Mouse (Mus musculus) CD4-positive, CD25-positive, alpha-beta regulatory T cell, adult 2 months (primary cell): ENCODE results near the gene Cspg4.
A peak's percentile ranks its signal among the peaks of the same experiment; 100 is the strongest.

Experiments
- DNase-seq: peaks from one replicate; pipeline ENCODE4 v3.0.0-alpha.2; 2012; ENCODE audit warnings: low read depth, low spot score

Gene Cspg4

GRCm38 (mm10) chr9:56864832-56865231, at the start of gene Cspg4:
Cspg4 (plus strand) TSS chr9:56865033.
- no peak for DNase-seq

- peak; percentile 10 for DNase-seq
These were observed 39.9 kb upstream of the Cspg4 start for GRCm38 (mm10) chr9:56824900-56825299.

DNA sequence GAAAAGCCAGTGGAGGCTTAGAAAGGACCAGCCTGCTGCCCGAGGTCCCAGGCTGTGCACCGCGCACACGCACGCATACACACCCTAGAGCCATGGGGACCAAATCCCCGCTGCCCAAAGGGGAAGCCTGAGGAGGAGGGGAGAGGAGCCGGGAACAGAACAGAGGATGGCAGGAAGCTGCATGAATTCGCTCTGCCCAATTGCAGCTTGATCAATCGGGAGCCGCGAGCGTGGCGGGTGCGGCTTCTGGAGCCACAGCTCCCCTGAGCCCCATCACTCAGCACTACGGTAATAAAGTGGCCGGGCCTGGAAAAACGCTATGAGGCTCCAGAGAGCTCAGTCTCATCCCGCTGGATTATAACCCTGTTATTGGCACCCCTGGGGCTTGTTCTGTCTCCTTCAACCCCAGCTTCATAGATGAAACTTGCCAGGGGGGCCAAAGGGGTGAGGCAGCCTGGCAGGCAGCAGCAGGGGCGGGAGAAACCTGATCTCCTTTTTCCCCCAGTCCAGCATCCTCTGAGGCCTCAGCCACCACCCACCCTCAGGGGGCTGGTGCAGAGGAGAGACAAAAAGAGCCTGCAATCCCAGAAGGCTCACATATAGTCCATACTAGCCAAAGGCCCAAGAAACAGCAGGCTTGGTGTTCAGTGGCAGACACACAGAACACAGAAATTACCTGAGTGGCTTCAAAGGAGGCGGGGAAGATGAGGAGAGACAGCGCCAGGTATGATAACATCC, 39.2 kb upstream of the Cspg4 start:
- no peak for DNase-seq

- no peak for DNase-seq
These were observed 36.7 kb upstream of the Cspg4 start for GRCm38 (mm10) chr9:56828146-56828545.

GRCm38 (mm10) chr9:56828841-56829240, 36.0 kb upstream of the Cspg4 start:
- no peak for DNase-seq

- no peak for DNase-seq
These were observed 34.7 kb upstream of the Cspg4 start for GRCm38 (mm10) chr9:56830162-56830561.

- DNase-seq: no peak
These were observed 32.9 kb upstream of the Cspg4 start for GRCm38 (mm10) chr9:56831904-56832303.

GRCm38 (mm10) chr9:56832900-56833299, 31.9 kb upstream of the Cspg4 start:
- DNase-seq: no peak

- DNase-seq: no peak
These were observed 29.7 kb upstream of the Cspg4 start for GRCm38 (mm10) chr9:56835152-56835551.

GRCm38 (mm10) chr9:56840721-56841120, 24.1 kb upstream of the Cspg4 start:
- DNase-seq: no peak

DNA sequence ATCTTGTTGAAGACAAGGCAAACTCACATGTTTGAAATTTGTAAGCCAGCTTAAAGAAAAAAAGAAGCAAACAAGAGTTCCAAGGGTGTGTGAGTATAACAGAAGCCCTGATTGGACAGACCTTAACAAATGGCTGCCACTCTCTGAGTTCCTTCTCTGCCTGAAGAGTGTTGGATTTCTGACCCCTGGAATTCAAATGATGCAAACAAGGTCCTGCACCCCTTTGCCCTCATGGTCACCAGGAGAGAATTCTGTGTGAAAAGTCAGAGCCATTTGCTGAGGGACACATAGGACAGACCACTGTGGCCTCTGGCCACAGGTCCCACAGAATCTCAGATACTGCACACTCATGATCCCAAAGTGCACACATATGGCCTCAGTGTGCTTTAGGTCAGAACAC, 23.0 kb upstream of the Cspg4 start:
- DNase-seq: no peak

DNA sequence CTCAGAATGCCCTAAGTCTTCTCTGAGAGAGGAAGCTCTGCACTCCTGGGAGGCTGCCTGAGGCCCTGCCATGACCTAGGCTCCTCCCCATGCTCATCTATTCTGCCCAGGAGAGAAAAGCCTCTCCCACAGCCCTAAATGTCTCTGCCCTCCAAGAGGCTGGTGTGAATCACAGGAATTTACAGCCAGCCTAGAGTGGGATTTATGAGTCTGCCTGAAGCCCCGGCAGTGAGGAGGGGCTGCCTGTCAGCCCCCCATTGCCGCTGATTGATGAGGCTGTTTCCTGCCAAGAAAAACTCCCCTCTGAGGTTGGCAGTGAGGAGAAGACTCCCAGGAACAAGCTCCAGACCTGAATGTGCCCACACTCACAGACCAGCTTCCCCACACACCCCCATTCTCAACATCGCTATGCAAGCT, 22.5 kb upstream of the Cspg4 start:
- no peak for DNase-seq

DNA sequence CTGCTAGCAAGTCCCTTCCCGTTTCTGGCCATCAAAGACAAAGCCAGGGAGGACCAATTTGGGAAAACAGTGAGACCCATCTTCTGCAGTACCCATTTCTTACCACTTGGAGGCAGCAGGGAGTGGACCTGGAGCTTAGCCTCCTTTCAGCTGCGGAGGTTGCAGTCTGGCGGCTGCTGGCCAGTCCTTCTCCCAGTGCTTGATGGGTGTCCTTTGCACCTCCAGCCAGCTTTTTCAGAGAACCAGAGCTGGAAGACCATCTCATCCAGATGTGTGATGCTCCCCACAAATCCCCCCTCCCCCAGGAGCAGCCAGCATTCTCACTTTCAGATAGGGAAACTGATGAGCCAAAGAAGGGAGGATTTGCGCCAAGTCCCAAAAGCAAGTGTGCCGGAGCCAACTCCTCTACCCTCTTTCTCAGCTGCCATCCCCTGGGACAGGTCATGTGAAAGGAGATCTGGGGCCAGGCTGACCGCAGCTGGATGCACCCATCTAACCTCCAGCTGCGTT, 21.1 kb upstream of the Cspg4 start:
- peak; percentile 54 for DNase-seq

DNA sequence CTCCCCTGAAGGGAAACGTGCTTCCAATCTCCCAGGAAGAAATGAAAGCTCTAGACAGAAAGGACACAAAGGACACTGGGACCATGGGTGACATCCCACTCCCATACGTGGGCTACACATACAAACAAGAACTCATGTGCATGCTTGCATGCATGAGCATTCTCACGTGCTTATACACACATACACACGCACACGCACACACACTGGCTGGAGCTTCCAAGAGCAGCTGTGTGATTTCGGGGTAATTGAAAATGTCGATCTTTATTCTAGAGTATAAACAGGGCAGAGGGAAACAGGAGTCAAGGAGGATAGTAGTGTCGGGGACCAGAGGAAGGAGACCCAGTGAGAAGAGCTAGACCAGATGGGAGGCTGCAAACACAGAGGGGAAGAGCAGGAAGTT, 20.2 kb upstream of the Cspg4 start:
- DNase-seq: no peak

DNA sequence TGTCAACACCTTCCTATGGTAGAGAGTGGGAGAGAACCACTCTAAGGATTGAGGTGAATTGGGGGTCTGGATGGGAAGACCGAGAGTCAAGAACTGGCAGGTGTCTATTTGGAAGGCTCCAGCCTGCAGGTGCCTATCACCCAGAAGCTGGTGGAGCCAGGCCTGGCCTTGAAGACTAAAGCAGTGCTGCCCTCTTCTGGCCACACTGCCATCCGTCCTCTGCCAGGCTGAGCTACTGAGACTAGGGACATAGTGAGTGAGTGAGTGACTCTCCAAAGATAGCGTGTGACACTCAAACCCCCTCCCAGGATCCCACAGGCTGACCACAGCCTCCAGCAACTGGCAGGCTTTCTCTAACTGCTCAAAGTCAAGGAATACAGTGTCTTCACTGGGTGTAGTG, 17.3 kb upstream of the Cspg4 start:
- peak; percentile 64 for DNase-seq

DNA sequence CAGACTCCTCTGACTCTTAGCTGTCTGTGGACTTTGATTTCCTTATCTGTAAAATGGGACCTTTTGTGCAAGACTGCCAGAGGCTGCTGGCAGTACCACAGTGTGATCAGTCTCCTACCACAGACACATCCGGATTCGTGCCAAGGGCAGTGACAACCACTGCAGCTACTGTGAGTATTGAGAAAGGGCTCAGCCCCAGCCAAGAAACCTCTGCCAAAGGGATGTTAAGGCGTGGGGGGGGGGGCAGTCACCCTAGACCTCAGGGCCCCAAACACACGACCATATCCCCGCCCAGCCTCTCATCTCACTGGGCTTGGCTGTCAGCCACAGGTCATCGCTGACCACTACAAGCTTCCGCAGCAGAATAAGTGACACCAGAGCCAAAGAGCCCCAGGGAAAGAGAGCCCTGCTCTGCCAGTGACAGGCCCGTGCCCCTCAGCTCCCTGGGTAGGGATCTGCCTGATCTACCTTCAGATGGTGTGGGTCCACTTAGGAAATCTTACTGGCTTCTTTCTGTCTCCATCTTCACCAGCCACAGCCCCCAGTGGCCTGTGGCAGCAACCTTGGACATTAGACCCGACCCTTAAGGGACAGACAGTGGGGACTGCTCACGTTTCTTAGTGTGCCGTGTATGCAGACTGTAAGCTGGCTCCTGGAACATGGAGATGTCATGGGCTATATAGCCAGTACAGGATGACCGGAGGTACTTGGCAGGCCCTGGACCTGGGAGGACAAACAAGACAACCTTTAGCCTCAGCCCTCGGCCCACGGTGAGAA, 14.5 kb upstream of the Cspg4 start:
- DNase-seq: no peak

DNA sequence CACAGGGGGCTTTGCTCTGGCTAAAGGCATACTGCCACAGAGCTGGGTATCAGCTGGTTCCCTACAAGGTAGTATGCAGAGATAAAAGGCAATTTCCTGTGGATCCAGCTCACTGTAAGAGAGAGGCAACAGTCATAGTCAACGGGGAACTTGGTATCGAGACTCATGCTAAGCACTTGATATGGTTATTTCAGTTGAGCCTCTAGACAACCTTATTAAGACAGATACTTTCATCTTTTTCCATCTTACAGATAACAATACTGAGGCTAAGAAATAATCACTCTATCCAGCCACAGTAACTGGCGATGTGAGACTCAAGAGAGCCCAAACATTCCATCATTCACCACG, 14.0 kb upstream of the Cspg4 start:
- DNase-seq: no peak

GRCm38 (mm10) chr9:56851778-56852177, 13.1 kb upstream of the Cspg4 start:
- no peak for DNase-seq

DNA sequence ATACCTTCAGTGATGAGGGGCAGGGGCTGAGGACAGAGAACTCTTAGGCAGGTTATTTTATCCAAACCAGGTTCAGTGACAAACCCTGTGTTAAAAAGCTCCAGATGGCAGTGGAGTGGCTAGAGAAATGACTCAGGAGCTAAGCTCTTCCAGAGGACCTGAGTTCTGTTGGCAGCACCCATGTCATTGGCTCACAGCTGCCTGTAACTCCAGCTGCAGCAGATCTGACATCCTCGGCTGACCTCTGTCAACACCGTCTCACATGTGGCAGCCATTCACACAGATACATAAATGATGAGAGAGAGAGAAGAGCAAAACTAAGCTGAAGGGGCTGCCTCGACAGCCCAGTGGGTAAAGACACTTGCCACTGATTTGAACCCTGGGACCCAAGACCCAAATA, 7.4 kb upstream of the Cspg4 start:
- DNase-seq: no peak

DNA sequence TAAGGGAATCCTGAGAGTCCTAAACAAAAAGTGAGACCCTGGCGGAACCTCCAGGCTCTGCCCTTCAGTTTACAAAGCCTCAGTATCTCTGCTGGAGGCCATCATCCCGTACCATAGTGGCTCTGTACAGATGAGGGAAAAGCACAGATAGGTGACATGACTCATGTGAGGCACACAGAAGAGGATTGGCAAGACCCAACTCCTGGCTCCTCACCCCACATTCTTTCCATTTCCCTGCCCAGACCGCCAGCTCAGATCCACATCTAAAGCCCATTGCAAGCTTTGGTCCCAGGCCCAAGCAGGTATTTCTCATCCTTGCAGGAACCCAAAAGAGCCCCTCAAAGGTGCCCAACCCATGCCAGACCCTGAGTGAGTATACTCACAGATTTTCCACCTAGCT, 4.8 kb upstream of the Cspg4 start:
- DNase-seq: no peak

- no peak for DNase-seq
These were observed 4.2 kb upstream of the Cspg4 start for GRCm38 (mm10) chr9:56860486-56861269.

DNA sequence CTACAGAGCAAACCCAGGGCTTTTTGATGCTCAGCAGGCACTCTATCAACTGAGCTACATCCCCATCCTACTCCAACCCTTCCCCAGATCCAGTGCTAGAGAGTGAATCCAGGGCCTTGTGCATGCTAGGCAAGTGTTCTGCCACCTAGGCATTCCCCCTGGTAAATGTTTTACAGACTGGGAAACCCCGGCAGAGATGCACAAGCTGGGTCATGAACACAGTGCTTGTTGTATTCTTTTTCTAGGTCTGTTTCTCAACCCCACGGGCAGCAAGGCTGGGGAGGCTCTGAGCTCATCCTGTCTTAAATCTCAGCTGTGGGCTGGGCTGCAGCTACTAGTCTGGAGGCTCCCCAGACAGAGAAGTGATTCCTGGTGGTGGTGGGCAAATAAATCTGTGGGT, 2.0 kb upstream of the Cspg4 start:
- DNase-seq: no peak
